Mouse (Mus musculus) olfactory bulb, adult 2 months (tissue): ENCODE results near the gene Actn1.

ENCODE experiments used
- CTCF ChIP-seq: fragments of 200-500 bp; IDR thresholded peaks from 2 replicates; pipeline ENCODE4 v1.5.1; 2012; ENCODE audit warnings: low read depth, mild to moderate bottlenecking, low read length, moderate library complexity; ENCODE audit not compliant: insufficient read depth
- POLR2A ChIP-seq: fragments of 200-500 bp; IDR thresholded peaks from 2 replicates; pipeline ENCODE4 v1.6.1; 2012; ENCODE audit warnings: mild to moderate bottlenecking, low read depth, low read length, moderate library complexity; ENCODE audit not compliant: insufficient read depth

DNA sequence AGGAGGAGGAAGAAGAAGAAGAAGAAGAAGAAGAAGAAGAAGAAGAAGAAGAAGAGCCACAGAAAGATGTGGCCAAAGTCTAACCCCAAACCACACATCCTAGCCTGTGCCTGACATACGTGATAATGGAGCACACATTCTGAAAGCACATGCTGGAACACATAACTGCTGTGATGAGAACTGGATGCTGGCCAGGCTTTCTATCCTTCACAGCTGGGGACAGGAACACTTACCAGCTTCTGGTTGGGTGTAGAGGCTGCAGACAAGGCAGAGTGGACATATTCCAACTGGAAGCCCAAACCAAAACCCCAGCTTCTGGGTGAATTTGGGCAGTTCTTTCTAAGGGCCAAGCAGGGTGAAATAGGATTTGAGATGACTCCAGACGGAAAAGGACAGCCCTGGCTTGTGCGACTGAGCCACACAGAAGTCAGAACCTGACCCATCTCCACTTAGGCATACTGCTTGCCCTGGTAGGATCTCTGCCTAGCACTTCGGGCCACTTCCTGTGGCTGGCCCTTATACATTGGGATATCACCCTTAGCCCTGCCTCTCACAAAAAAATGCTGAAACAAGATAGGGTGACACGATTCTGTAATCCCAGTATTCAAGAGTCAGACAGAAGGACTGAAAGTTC is 15.1 kb upstream of the Actn1 start:
- TF ChIP-seq CTCF (no peak), POLR2A (no peak)
